Mouse (Mus musculus) embryonic facial prominence, embryonic 14.5 days (tissue): Measurements from ENCODE around the gene Ano4. TPM values are rescaled to one million over a fixed set of nuclear protein-coding genes. Genes with fewer than 3 reads are reported as not detected.

Experiments
- ATAC-seq: fragments of 200-750 bp; cut with Nextera tagmentation; 2 replicates; pipeline ENCODE4 v1.8.0; 2017; ENCODE audit warnings: low read depth, moderate number of reproducible peaks, moderate TSS enrichment
- DNase-seq: peaks from one replicate; pipeline ENCODE4 v3.0.0-alpha.2; 2015; ENCODE audit warnings: low spot score
- H3K27ac ChIP-seq: fragments of 300-500 bp; sonication (generic); replicated peaks from 2 replicates; pipeline ENCODE4 v1.5.1; 2014; ENCODE audit warnings: low read depth, mild to moderate bottlenecking, low read length, moderate library complexity
- H3K27me3 ChIP-seq: fragments of 300-500 bp; sonication (generic); replicated peaks from 2 replicates; pipeline ENCODE4 v1.6.1; 2014; ENCODE audit warnings: low read length; ENCODE audit not compliant: control insufficient read depth, insufficient read depth
- H3K36me3 ChIP-seq: fragments of 300-500 bp; sonication (generic); 2 replicates; pipeline ENCODE4 v1.6.1; 2014; ENCODE audit warnings: low read length, mixed read lengths; ENCODE audit not compliant: control insufficient read depth, insufficient read depth
- H3K4me1 ChIP-seq: fragments of 300-500 bp; sonication (generic); 2 replicates; pipeline ENCODE4 v1.6.1; 2014; ENCODE audit warnings: antibody characterized with exemption, low read length; ENCODE audit not compliant: control insufficient read depth, insufficient read depth
- H3K4me2 ChIP-seq: fragments of 300-500 bp; sonication (generic); 2 replicates; pipeline ENCODE4 v1.6.1; 2014; ENCODE audit warnings: low read depth, mild to moderate bottlenecking, low read length, moderate library complexity, mixed read lengths
- H3K4me3 ChIP-seq: fragments of 300-500 bp; sonication (generic); 2 replicates; pipeline ENCODE4 v1.5.1; 2014; ENCODE audit warnings: low read depth, mild to moderate bottlenecking, low read length
- H3K9ac ChIP-seq: fragments of 300-500 bp; sonication (generic); 2 replicates; pipeline ENCODE4 v1.6.1; 2014; ENCODE audit warnings: low read depth, mild to moderate bottlenecking, low read length, moderate library complexity, mixed read lengths
- H3K9me3 ChIP-seq: fragments of 300-500 bp; sonication (generic); 2 replicates; pipeline ENCODE4 v1.6.1; 2016; ENCODE audit warnings: low read length; ENCODE audit not compliant: control insufficient read depth
- WGBS: fragments of 180-500 bp; shearing (Covaris S2); extraction: QIAGEN DNeasy Blood & Tissue Kit; methylation state at CpG from one replicate; pipeline ENCODE4 v1.1.7; 2014; 5-methylcytosine and 5-hydroxymethylcytosine counted together
- polyA plus RNA-seq: library from polyadenylated mRNA; unstranded; fragments of >200 nt; fragmentation: Nextera tagmentation; extraction: Ambion mirVana; gene quantifications from 2 replicates; pipeline ENCODE4 v1.2.1, GENCODE M21; 2014

Gene Ano4
- polyA plus RNA-seq, 1 experiment from 2014 or later = 1.0 TPM

GRCm38 (mm10) chr10:88986925-88987324, 357.6 kb downstream of the Ano4 start:
- DNase-seq (peak; percentile 4), ATAC-seq (no peak)
- H3K27ac ChIP-seq = no peak overlapping the region
- 56% methylated on average over 6 of the region's 6 CpGs for WGBS
- H3K36me3 ChIP-seq = no peaks in the 10 kb centered on the region
- H3K9me3 ChIP-seq = no peaks in the 10 kb centered on the region
- H3K27me3 ChIP-seq = no peaks in the 10 kb centered on the region
- H3K4me3 ChIP-seq = no peak overlapping the region
- H3K4me1 ChIP-seq = no peaks in the 10 kb centered on the region
- H3K4me2 ChIP-seq = no peak overlapping the region
- no peak overlapping the region for H3K9ac ChIP-seq

GRCm38 (mm10) chr10:88983444-88983843, 361.1 kb downstream of the Ano4 start:
- H3K4me2 ChIP-seq = no peak overlapping the region
- DNase-seq = peak; percentile 12
- no peak overlapping the region for H3K9ac ChIP-seq
- no peaks in the 10 kb centered on the region for H3K36me3 ChIP-seq
- no peaks in the 10 kb centered on the region for H3K9me3 ChIP-seq
- H3K27me3 ChIP-seq = no peaks in the 10 kb centered on the region
- WGBS = 29% methylated on average over 8 of the region's 8 CpGs
- H3K27ac ChIP-seq = no peak overlapping the region
- no peak for ATAC-seq
- H3K4me3 ChIP-seq = no peak overlapping the region
- no peaks in the 10 kb centered on the region for H3K4me1 ChIP-seq

GRCm38 (mm10) chr10:88979451-88979850, 365.1 kb downstream of the Ano4 start:
- Histone ChIP-seq H3K9me3 (no peaks in the 10 kb centered on the region), H3K27me3 (no peaks in the 10 kb centered on the region), H3K4me2 (no peak overlapping the region), H3K36me3 (no peaks in the 10 kb centered on the region), H3K9ac (no peak overlapping the region), H3K4me1 (no peaks in the 10 kb centered on the region), H3K27ac (no peak overlapping the region), H3K4me3 (no peak overlapping the region)
- 85% methylated on average over 4 of the region's 4 CpGs for WGBS
- DNase-seq (peak; percentile 5), ATAC-seq (no peak)

- DNase-seq = no peak
- Histone ChIP-seq H3K27me3 (no peaks in the 10 kb centered on the region), H3K4me3 (no peak overlapping the region), H3K27ac (no peak overlapping the region), H3K4me2 (no peak overlapping the region), H3K9ac (no peak overlapping the region), H3K36me3 (no peaks in the 10 kb centered on the region), H3K4me1 (no peaks in the 10 kb centered on the region), H3K9me3 (no peaks in the 10 kb centered on the region)
- no peak for ATAC-seq
- 84% methylated on average over 6 of the region's 6 CpGs for WGBS
Measured at GRCm38 (mm10) chr10:88978932-88979331, 365.6 kb downstream of the Ano4 start.

- DNase-seq (peak; percentile 79), ATAC-seq (peak; percentile 91)
- no peaks in the 10 kb centered on the region for H3K27me3 ChIP-seq
- no peaks in the 10 kb centered on the region for H3K36me3 ChIP-seq
- no peaks in the 10 kb centered on the region for H3K4me1 ChIP-seq
- WGBS = 56% methylated on average over 7 of the region's 7 CpGs
- H3K9me3 ChIP-seq = no peaks in the 10 kb centered on the region
- no peak overlapping the region for H3K9ac ChIP-seq
- H3K4me2 ChIP-seq = no peak overlapping the region
- H3K4me3 ChIP-seq = no peak overlapping the region
- H3K27ac ChIP-seq = no peak overlapping the region
Measured at GRCm38 (mm10) chr10:88970951-88971725, 373.4 kb downstream of the Ano4 start.

- H3K4me1 ChIP-seq = no peaks in the 10 kb centered on the region
- no peaks in the 10 kb centered on the region for H3K36me3 ChIP-seq
- no peak for ATAC-seq
- H3K4me3 ChIP-seq = no peak overlapping the region
- no peak overlapping the region for H3K27ac ChIP-seq
- H3K9me3 ChIP-seq = no peaks in the 10 kb centered on the region
- 81% methylated on average over 5 of the region's 5 CpGs for WGBS
- no peaks in the 10 kb centered on the region for H3K27me3 ChIP-seq
- no peak overlapping the region for H3K9ac ChIP-seq
- DNase-seq = no peak
- no peak overlapping the region for H3K4me2 ChIP-seq
Measured at GRCm38 (mm10) chr10:88968586-88968985, 376.0 kb downstream of the Ano4 start.

- 75% methylated on average over 5 of the region's 5 CpGs for WGBS
- Histone ChIP-seq H3K4me2 (no peak overlapping the region), H3K9me3 (no peaks in the 10 kb centered on the region), H3K36me3 (no peaks in the 10 kb centered on the region), H3K4me3 (no peak overlapping the region), H3K4me1 (no peaks in the 10 kb centered on the region), H3K27ac (no peak overlapping the region), H3K9ac (no peak overlapping the region), H3K27me3 (no peaks in the 10 kb centered on the region)
- DNase-seq (no peak), ATAC-seq (no peak)
Measured at GRCm38 (mm10) chr10:88960791-88961190, 383.8 kb downstream of the Ano4 start.

GRCm38 (mm10) chr10:88950297-88950653, 394.3 kb downstream of the Ano4 start:
- Histone ChIP-seq H3K4me3 (no peak overlapping the region), H3K9ac (no peak overlapping the region), H3K4me2 (no peak overlapping the region), H3K4me1 (no peaks in the 10 kb centered on the region), H3K27me3 (no peaks in the 10 kb centered on the region), H3K9me3 (no peaks in the 10 kb centered on the region), H3K27ac (no peak overlapping the region), H3K36me3 (no peaks in the 10 kb centered on the region)
- DNase-seq (no peak), ATAC-seq (no peak)
- 74% methylated on average over 4 of the region's 4 CpGs for WGBS

GRCm38 (mm10) chr10:88949649-88950296, 394.8 kb downstream of the Ano4 start:
- Histone ChIP-seq H3K27me3 (no peaks in the 10 kb centered on the region), H3K9ac (no peak overlapping the region), H3K4me3 (no peak overlapping the region), H3K4me1 (no peaks in the 10 kb centered on the region), H3K36me3 (no peaks in the 10 kb centered on the region), H3K27ac (no peak overlapping the region), H3K9me3 (no peaks in the 10 kb centered on the region), H3K4me2 (no peak overlapping the region)
- WGBS = 90% methylated on average over 12 of the region's 12 CpGs
- no peak for DNase-seq
- no peak for ATAC-seq
